Mouse (Mus musculus) spleen, adult 2 months (tissue): ENCODE data around the gene Dmtf1.

ENCODE experiments used
- CTCF ChIP-seq: fragments of 200-500 bp; IDR thresholded peaks from 2 replicates; pipeline ENCODE4 v1.5.1; 2011; ENCODE audit warnings: mild to moderate bottlenecking, inconsistent platforms; ENCODE audit not compliant: insufficient read depth, insufficient read length, insufficient replicate concordance; ENCODE audit errors: extremely low read depth
- POLR2A ChIP-seq: fragments of 200-500 bp; IDR thresholded peaks from 2 replicates; pipeline ENCODE4 v1.6.1; 2011; ENCODE audit warnings: low read depth, low read length, inconsistent platforms

- TF ChIP-seq CTCF (no peak), POLR2A (no peak)
Observed at GRCm38 (mm10) chr5:9186467-9186866, 24.9 kb upstream of the Dmtf1 start.
